Mouse (Mus musculus) ES-Bruce4 (cell line): ENCODE measurements at regions not wholly inside any gene's neighbourhood (a gene's known extent, or its start where the extent isn't known, plus 50 kb on each side); places are given as distances from the start of the nearest gene placed in this dataset.

Experiments
- CTCF ChIP-seq: IDR thresholded peaks from one replicate; pipeline ENCODE4 v1.8.1; 2011; ENCODE audit warnings: low read depth, low read length
- EP300 ChIP-seq: IDR thresholded peaks from 2 replicates; pipeline ENCODE4 v1.6.1; 2011; ENCODE audit warnings: low read depth, low read length; ENCODE audit not compliant: insufficient read depth

- TF ChIP-seq CTCF = no peak
- no peak for TF ChIP-seq EP300
Measured at GRCm38 (mm10) chr10:111759505-111759904, 213.0 kb upstream of the Krr1 start.
